Mouse (Mus musculus) ES-E14 (cell line): ENCODE data around the gene Serpina1f.
"Not testable (repeated sequence)": the region's sequence is repeated elsewhere in the genome, so short reads cannot be mapped to it uniquely, and the experiment has no call there.

ENCODE experiments used
- CHD2 ChIP-seq: IDR thresholded peaks from 2 replicates; pipeline ENCODE4 v1.6.1; 2014; ENCODE audit warnings: mild to moderate bottlenecking, low read depth, low read length, inconsistent platforms
- HCFC1 ChIP-seq: IDR thresholded peaks from 2 replicates; pipeline ENCODE4 v1.6.1; 2012; ENCODE audit warnings: low read length, inconsistent platforms, borderline replicate concordance; ENCODE audit not compliant: insufficient read depth
- ZC3H11A ChIP-seq: IDR thresholded peaks from 2 replicates; pipeline ENCODE4 v1.6.1; 2012; ENCODE audit warnings: low read depth, mild to moderate bottlenecking, inconsistent platforms, low read length, borderline replicate concordance
- ZNF384 ChIP-seq: IDR thresholded peaks from 2 replicates; pipeline ENCODE4 v1.6.1; 2012; ENCODE audit warnings: low read depth, low read length, inconsistent platforms

- not testable (repeated sequence) for TF ChIP-seq CHD2, ZC3H11A, ZNF384, HCFC1
Measured at GRCm38 (mm10) chr12:103735566-103735965, 40.2 kb upstream of the Serpina1f start.
